Mouse (Mus musculus) lung, adult 2 months (tissue): Measurements from ENCODE around the gene Kdelc2.

ENCODE experiments used
- CTCF ChIP-seq: fragments of 200-500 bp; IDR thresholded peaks from 2 replicates; pipeline ENCODE4 v1.5.1; 2011; ENCODE audit warnings: mild to moderate bottlenecking, low read length, control low read depth; ENCODE audit not compliant: insufficient read depth
- POLR2A ChIP-seq: fragments of 200-500 bp; IDR thresholded peaks from 2 replicates; pipeline ENCODE4 v1.6.1; 2011; ENCODE audit warnings: low read depth, mild to moderate bottlenecking, control low read depth, low read length, borderline replicate concordance; ENCODE audit errors: extremely low read depth

- TF ChIP-seq CTCF, result no peak
- no peak for TF ChIP-seq POLR2A
These were observed 31.9 kb upstream of the Kdelc2 start for GRCm38 (mm10) chr9:53351899-53352298.
